Mouse (Mus musculus): ENCODE measurements at regions not wholly inside any gene's neighbourhood (a gene's known extent, or its start where the extent isn't known, plus 50 kb on each side); places are given as distances from the start of the nearest gene placed in this dataset.
"Not testable (repeated sequence)": the region's sequence is repeated elsewhere in the genome, so short reads cannot be mapped to it uniquely, and the experiment has no call there.

DNA sequence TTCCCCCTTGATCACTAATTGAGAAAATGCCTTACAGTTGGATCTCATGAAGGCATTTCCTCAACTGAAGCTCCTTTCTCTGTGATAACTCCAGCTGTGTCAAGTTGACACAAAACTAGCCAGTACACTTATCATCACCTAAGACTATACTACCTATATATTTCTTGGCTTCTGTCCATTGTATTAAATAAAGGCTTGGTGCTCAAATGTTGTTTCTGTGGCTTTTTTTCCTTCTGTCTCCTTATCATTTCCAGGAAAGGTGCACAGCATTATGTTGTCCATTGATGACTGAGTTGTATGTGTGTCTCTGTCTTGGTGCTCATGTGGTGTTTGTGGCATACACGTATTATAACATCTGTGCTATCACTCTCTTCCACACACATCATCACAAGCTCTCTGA lies 461.5 kb downstream of the Dad1 start:
- TF ChIP-seq CTCF, EP300 (IDR thresholded peaks at IDR 0.05): not testable (repeated sequence)

Data from lung, postnatal 0 days (tissue).